Mouse (Mus musculus) splenic B cell, adult 2 months (primary cell): ENCODE data around the gene Adcy1.

Source experiments
- DNase-seq: peaks from one replicate; pipeline ENCODE4 v3.0.0-alpha.2; 2011; ENCODE audit warnings: low read depth, low spot score
- H3K27me3 ChIP-seq: 2 replicates; pipeline ENCODE4 v1.6.1; 2012; ENCODE audit warnings: mild to moderate bottlenecking, low read length, moderate library complexity, mixed read lengths; ENCODE audit not compliant: control insufficient read depth, poor library complexity, insufficient read depth, severe bottlenecking
- H3K36me3 ChIP-seq: 2 replicates; pipeline ENCODE4 v1.6.1; 2012; ENCODE audit warnings: mild to moderate bottlenecking, low read length, moderate library complexity, mixed read lengths; ENCODE audit not compliant: control insufficient read depth, poor library complexity, insufficient read depth, severe bottlenecking

The Adcy1 gene

GRCm38 (mm10) chr11:7161502-7162174 lies 98.3 kb downstream of the Adcy1 start:
- H3K36me3 ChIP-seq: no peaks in the 10 kb centered on the region
- DNase-seq: peak; percentile 3
- no peaks in the 10 kb centered on the region for H3K27me3 ChIP-seq

- no peak for DNase-seq
- Histone ChIP-seq H3K27me3 (no peaks in the 10 kb centered on the region), H3K36me3 (no peaks in the 10 kb centered on the region)
These were observed 101.1 kb downstream of the Adcy1 start for GRCm38 (mm10) chr11:7164416-7164815.

GRCm38 (mm10) chr11:7169645-7170044 lies 106.4 kb downstream of the Adcy1 start:
- no peaks in the 10 kb centered on the region for H3K27me3 ChIP-seq
- no peaks in the 10 kb centered on the region for H3K36me3 ChIP-seq
- DNase-seq: no peak

- no peaks in the 10 kb centered on the region for H3K27me3 ChIP-seq
- DNase-seq: no peak
- no peaks in the 10 kb centered on the region for H3K36me3 ChIP-seq
These were observed 110.4 kb downstream of the Adcy1 start for GRCm38 (mm10) chr11:7173664-7174063.

- no peaks in the 10 kb centered on the region for H3K27me3 ChIP-seq
- H3K36me3 ChIP-seq: no peaks in the 10 kb centered on the region
- DNase-seq: no peak
These were observed 115.4 kb downstream of the Adcy1 start for GRCm38 (mm10) chr11:7178724-7179123.

- Histone ChIP-seq H3K36me3 (no peaks in the 10 kb centered on the region), H3K27me3 (no peaks in the 10 kb centered on the region)
- no peak for DNase-seq
These were observed 116.0 kb downstream of the Adcy1 start for GRCm38 (mm10) chr11:7179276-7179675.

GRCm38 (mm10) chr11:7182409-7183042 lies 119.2 kb downstream of the Adcy1 start:
- Histone ChIP-seq H3K36me3 (no peaks in the 10 kb centered on the region), H3K27me3 (no peaks in the 10 kb centered on the region)
- no peak for DNase-seq

GRCm38 (mm10) chr11:7184420-7184819 lies 121.1 kb downstream of the Adcy1 start:
- no peaks in the 10 kb centered on the region for H3K27me3 ChIP-seq
- H3K36me3 ChIP-seq: no peaks in the 10 kb centered on the region
- no peak for DNase-seq

GRCm38 (mm10) chr11:7187472-7187871 lies 124.2 kb downstream of the Adcy1 start:
- DNase-seq: no peak
- Histone ChIP-seq H3K36me3 (no peaks in the 10 kb centered on the region), H3K27me3 (no peaks in the 10 kb centered on the region)

GRCm38 (mm10) chr11:7188469-7188868 lies 125.2 kb downstream of the Adcy1 start, which contains the start of gene Gm11985:
TSS of gene Gm11985 (minus strand) at chr11:7188569.
- Histone ChIP-seq H3K36me3 (no peaks in the 10 kb centered on the region), H3K27me3 (no peaks in the 10 kb centered on the region)
- no peak for DNase-seq

- no peak for DNase-seq
- Histone ChIP-seq H3K36me3 (no peaks in the 10 kb centered on the region), H3K27me3 (no peaks in the 10 kb centered on the region)
These were observed 129.4 kb downstream of the Adcy1 start for GRCm38 (mm10) chr11:7192710-7193109.

- H3K27me3 ChIP-seq: no peaks in the 10 kb centered on the region
- H3K36me3 ChIP-seq: no peaks in the 10 kb centered on the region
- no peak for DNase-seq
These were observed 129.8 kb downstream of the Adcy1 start for GRCm38 (mm10) chr11:7193134-7193533.

- Histone ChIP-seq H3K27me3 (no peaks in the 10 kb centered on the region), H3K36me3 (no peaks in the 10 kb centered on the region)
- no peak for DNase-seq
These were observed 131.4 kb downstream of the Adcy1 start for GRCm38 (mm10) chr11:7194432-7195311.

GRCm38 (mm10) chr11:7195312-7195685 lies 132.0 kb downstream of the Adcy1 start:
- no peak for DNase-seq
- H3K36me3 ChIP-seq: no peaks in the 10 kb centered on the region
- H3K27me3 ChIP-seq: no peaks in the 10 kb centered on the region

GRCm38 (mm10) chr11:7197491-7197941 lies 134.2 kb downstream of the Adcy1 start, which contains the start of gene Igfbp1:
TSS of gene Igfbp1 (plus strand) at chr11:7197782.
- no peak for DNase-seq
- Histone ChIP-seq H3K27me3 (no peaks in the 10 kb centered on the region), H3K36me3 (no peaks in the 10 kb centered on the region)
